Mouse (Mus musculus) spleen, adult 2 months (tissue): ENCODE data around the gene Rpl36.

Source experiments
- CTCF ChIP-seq: fragments of 200-500 bp; IDR thresholded peaks from 2 replicates; pipeline ENCODE4 v1.5.1; 2011; ENCODE audit warnings: mild to moderate bottlenecking, inconsistent platforms; ENCODE audit not compliant: insufficient read depth, insufficient read length, insufficient replicate concordance; ENCODE audit errors: extremely low read depth
- POLR2A ChIP-seq: fragments of 200-500 bp; IDR thresholded peaks from 2 replicates; pipeline ENCODE4 v1.6.1; 2011; ENCODE audit warnings: low read depth, low read length, inconsistent platforms

- TF ChIP-seq POLR2A: no peak
- TF ChIP-seq CTCF: no peak
Observed at GRCm38 (mm10) chr17:56614391-56615135, 1.3 kb downstream of the Rpl36 start.
